ENCODE assay signal across 13 mouse cellular contexts in the genomic region with DNA sequence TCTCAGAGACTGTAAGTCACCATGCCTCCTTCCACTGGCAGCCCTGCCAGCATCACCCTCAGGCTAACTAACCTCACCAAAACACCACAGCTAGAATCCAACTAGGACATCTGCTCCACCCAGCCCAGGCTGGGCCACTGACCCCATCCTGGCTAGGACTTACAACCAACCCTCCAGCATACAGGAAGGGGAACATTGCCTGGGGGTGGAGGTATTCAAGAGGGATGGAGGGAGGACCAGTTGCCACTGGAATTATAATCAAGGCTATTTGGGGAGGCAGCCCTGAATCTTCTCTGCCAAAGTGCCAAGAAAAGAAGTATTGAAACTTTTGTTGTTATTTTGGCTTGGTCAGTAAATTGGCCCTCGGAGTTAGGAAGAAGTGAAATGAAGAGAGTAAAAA. TPM values are rescaled to one million over a fixed set of nuclear protein-coding genes. Genes with fewer than 3 reads are reported as not detected.
A peak's percentile ranks its signal among the peaks of the same experiment; 100 is the strongest.
DNase-seq lines count a peak whose midpoint lies in the region; ATAC-seq and TF ChIP-seq lines count a peak whose summit lies in the region.
"Had no signal": no experiment of that assay in that cellular context is flagged by ENCODE, and none has a peak within 500 bp of the region (broad histone marks: within the 10 kb centered on the region; RNA-seq: fewer than 3 reads in every experiment).

No protein-coding gene starts in this region.

- H3K4me2 ChIP-seq in hindbrain, embryonic 12.5 days (replicated peaks) = 0 out of 2 replicates have a peak overlapping the region, but pooled peaks have one; percentile 2
- H3K4me2 ChIP-seq in hindbrain, embryonic 11.5 days (replicated peaks; ENCODE audit: low read depth, low read length) = no peak overlapping the region
- peak overlapping the region; percentile 97; the same call in 1 of the 2 replicates for H3K4me2 ChIP-seq in lung, embryonic 15.5 days
- peak overlapping the region; percentile 96 for H3K4me2 ChIP-seq in myocyte (ENCODE audit: low read depth)

- peaks cover 3% of the 10 kb centered on the region for H3K79me2 ChIP-seq in myocyte (ENCODE audit: control insufficient read depth, insufficient read depth)
- no peaks in the 10 kb centered on the region for H3K79me2 ChIP-seq in heart, adult 2 months (replicated peaks; ENCODE audit: control insufficient read depth, insufficient read depth, low read length)

- no peak for DNase-seq in hindbrain, embryonic 11.5 days (ENCODE audit: low spot score)
- no peak for DNase-seq in lung, postnatal 14 days
- DNase-seq in embryonic facial prominence, embryonic 10.5 days (ENCODE audit: low spot score) = no peak
- DNase-seq in heart, adult 2 months = no peak
- DNase-seq: adrenal gland, adult 2 months; cerebellum, postnatal 36 days; kidney, postnatal 4 days; lung, postnatal 10 days; thymus, postnatal 36 days had no signal

- no peak overlapping the region for H3K27ac ChIP-seq in hindbrain, embryonic 12.5 days
- H3K27ac ChIP-seq in hindbrain, embryonic 11.5 days (ENCODE audit: low read depth, low read length) = no peak overlapping the region
- no peak overlapping the region for H3K27ac ChIP-seq in lung, embryonic 15.5 days
- H3K27ac ChIP-seq in embryonic facial prominence, embryonic 10.5 days (replicated peaks) = no peak overlapping the region
- no peak overlapping the region for H3K27ac ChIP-seq in heart, adult 2 months

- no peaks in the 10 kb centered on the region for H3K9me3 ChIP-seq in hindbrain, embryonic 12.5 days (replicated peaks)
- no peaks in the 10 kb centered on the region for H3K9me3 ChIP-seq in hindbrain, embryonic 11.5 days (ENCODE audit: control insufficient read depth, low read length)
- H3K9me3 ChIP-seq in lung, embryonic 15.5 days = no peaks in the 10 kb centered on the region
- H3K9me3 ChIP-seq in embryonic facial prominence, embryonic 10.5 days = no peaks in the 10 kb centered on the region

- H3K4me1 ChIP-seq in hindbrain, embryonic 12.5 days = peaks cover 18% of the 10 kb centered on the region
- peaks cover 12% of the 10 kb centered on the region; the same call in 1 of the 2 replicates for H3K4me1 ChIP-seq in hindbrain, embryonic 11.5 days (replicated peaks; ENCODE audit: control insufficient read depth, insufficient read depth, low read length)
- peaks cover 19% of the 10 kb centered on the region for H3K4me1 ChIP-seq in lung, embryonic 15.5 days
- peaks cover 66% of the 10 kb centered on the region for H3K4me1 ChIP-seq in embryonic facial prominence, embryonic 10.5 days
- peaks cover 4% of the 10 kb centered on the region for H3K4me1 ChIP-seq in heart, adult 2 months (ENCODE audit: control insufficient read depth, insufficient read depth, low read length)

- no peak overlapping the region for H3K9ac ChIP-seq in hindbrain, embryonic 12.5 days
- H3K9ac ChIP-seq in hindbrain, embryonic 11.5 days (ENCODE audit: low read depth, low read length) = no peak overlapping the region
- H3K9ac ChIP-seq in lung, embryonic 15.5 days = no peak overlapping the region
- no peak overlapping the region for H3K9ac ChIP-seq in heart, adult 2 months (ENCODE audit: low read depth, low read length)

- no peak overlapping the region for H3ac ChIP-seq in myocyte (ENCODE audit: control insufficient read depth, insufficient read length)

- WGBS in hindbrain, embryonic 12.5 days = 70% methylated on average over 1 of the region's 1 CpGs
- 61% methylated on average over 1 of the region's 1 CpGs for WGBS in hindbrain, embryonic 11.5 days
- WGBS in lung, embryonic 15.5 days = 55% methylated on average over 1 of the region's 1 CpGs
- WGBS in embryonic facial prominence, embryonic 10.5 days = 63% methylated on average over 1 of the region's 1 CpGs
- WGBS in heart, adult 2 months = 79% methylated on average over 1 of the region's 1 CpGs

- no peak for TF ChIP-seq EP300 in heart, adult 2 months (IDR thresholded peaks at IDR 0.05; ENCODE audit: insufficient read depth, low read depth, low read length)

- no peak overlapping the region for H3K4me3 ChIP-seq in hindbrain, embryonic 12.5 days
- H3K4me3 ChIP-seq in hindbrain, embryonic 11.5 days (ENCODE audit: low read depth, low read length) = no peak overlapping the region
- H3K4me3 ChIP-seq in lung, embryonic 15.5 days = no peak overlapping the region
- peak overlapping the region; percentile 67; the same call in 1 of the 2 replicates for H3K4me3 ChIP-seq in embryonic facial prominence, embryonic 10.5 days
- H3K4me3 ChIP-seq in myocyte = peak overlapping the region; percentile 48
- no peak overlapping the region for H3K4me3 ChIP-seq in heart, adult 2 months
- H3K4me3 ChIP-seq: erythroblast, embryonic 14.5 days had no signal

- ATAC-seq in hindbrain, embryonic 12.5 days (ENCODE audit: low FRiP score) = no peak
- ATAC-seq in hindbrain, embryonic 11.5 days (ENCODE audit: low FRiP score) = no peak
- ATAC-seq in lung, embryonic 15.5 days (ENCODE audit: borderline replicate concordance, extremely low read depth, low FRiP score, low TSS enrichment) = no peak

- no peak for TF ChIP-seq POLR2A in myocyte (IDR thresholded peaks at IDR 0.05; ENCODE audit: insufficient read length, low read depth)
- no peak for TF ChIP-seq POLR2A in heart, adult 2 months (IDR thresholded peaks at IDR 0.05; ENCODE audit: insufficient read depth, low read depth, low read length)

- peaks cover 80% of the 10 kb centered on the region for H3K27me3 ChIP-seq in hindbrain, embryonic 12.5 days
- H3K27me3 ChIP-seq in hindbrain, embryonic 11.5 days (ENCODE audit: control insufficient read depth, insufficient read depth, low read length) = peaks cover 69% of the 10 kb centered on the region
- H3K27me3 ChIP-seq in lung, embryonic 15.5 days = peaks cover 64% of the 10 kb centered on the region
- peaks cover 91% of the 10 kb centered on the region for H3K27me3 ChIP-seq in embryonic facial prominence, embryonic 10.5 days (replicated peaks; ENCODE audit: low read depth, poor library complexity, severe bottlenecking)
- no peaks in the 10 kb centered on the region for H3K27me3 ChIP-seq in myocyte (ENCODE audit: control insufficient read depth, insufficient read depth, insufficient read length)
- no peaks in the 10 kb centered on the region for H3K27me3 ChIP-seq in heart, adult 2 months (ENCODE audit: control insufficient read depth, insufficient read depth, low read length)

- H3K36me3 ChIP-seq in hindbrain, embryonic 12.5 days = no peaks in the 10 kb centered on the region
- H3K36me3 ChIP-seq in hindbrain, embryonic 11.5 days (ENCODE audit: control insufficient read depth, insufficient read depth, low read length) = no peaks in the 10 kb centered on the region
- no peaks in the 10 kb centered on the region for H3K36me3 ChIP-seq in lung, embryonic 15.5 days
- H3K36me3 ChIP-seq in embryonic facial prominence, embryonic 10.5 days (replicated peaks) = no peaks in the 10 kb centered on the region
- no peaks in the 10 kb centered on the region for H3K36me3 ChIP-seq in myocyte (ENCODE audit: control insufficient read depth, insufficient read depth)
- no peaks in the 10 kb centered on the region for H3K36me3 ChIP-seq in heart, adult 2 months (ENCODE audit: control insufficient read depth, insufficient read depth, low read length)

- TF ChIP-seq CTCF in heart, adult 2 months (IDR thresholded peaks at IDR 0.05) = no peak

- intact Hi-C loops in heart, adult 2 months (cut with DNase I) = no loop called here

TF ChIP-seq in myocyte, 11 proteins besides CTCF, POLR2A, EP300 and RAD21:
- no peak for TF ChIP-seq TCF3 (IDR thresholded peaks at IDR 0.05; ENCODE audit: insufficient read length, low read depth)
- no peak for TF ChIP-seq MYOG (IDR thresholded peaks at IDR 0.05; ENCODE audit: control insufficient read depth in 1 of 3, insufficient read depth in 1 of 3, insufficient read length in 2 of 3, low read depth in 2 of 3)
- TF ChIP-seq POLR2AphosphoS2 (IDR thresholded peaks at IDR 0.05; ENCODE audit: insufficient read length, low read depth) = no peak
- no peak for TF ChIP-seq E2F4 (IDR thresholded peaks at IDR 0.05; ENCODE audit: insufficient read depth)
- no peak for TF ChIP-seq MAX (IDR thresholded peaks at IDR 0.05; ENCODE audit: low read depth)
- TF ChIP-seq REST (IDR thresholded peaks at IDR 0.05; ENCODE audit: insufficient read depth, insufficient read length) = no peak
- no peak for TF ChIP-seq USF1 (IDR thresholded peaks at IDR 0.05; ENCODE audit: low read depth)
- TF ChIP-seq SRF (IDR thresholded peaks at IDR 0.05; ENCODE audit: control insufficient read depth, insufficient read length, low read depth) = no peak
- TF ChIP-seq TCF12 (IDR thresholded peaks at IDR 0.05; ENCODE audit: insufficient read depth, poor library complexity, severe bottlenecking) = no peak
- no peak for TF ChIP-seq CEBPB (IDR thresholded peaks at IDR 0.05; ENCODE audit: insufficient read depth, poor library complexity, severe bottlenecking)
- no peak for TF ChIP-seq MYOD1 (IDR thresholded peaks at IDR 0.05; ENCODE audit: control insufficient read depth in 1 of 3, insufficient read length in 2 of 3, low read depth in 2 of 3)

RNA-seq across cellular contexts. Expression of gene Etv4, which starts 2.0 kb away (rescaled TPM):
- polyA plus RNA-seq in hindbrain, embryonic 12.5 days (2016; fragmentation: Nextera tagmentation; extraction: Ambion mirVana) = 8.2 and 8.4 TPM in 2 replicates
- polyA plus RNA-seq in hindbrain, embryonic 11.5 days (2014; fragmentation: Nextera tagmentation; extraction: Ambion mirVana) = 4.6 and 5.7 TPM in 2 replicates
- polyA plus RNA-seq in lung, embryonic 15.5 days (2015; fragmentation: Nextera tagmentation; extraction: Ambion mirVana) = 12.5 and 12.9 TPM in 2 replicates
- 15.9 and 18.9 TPM in 2 replicates for polyA plus RNA-seq in embryonic facial prominence, embryonic 10.5 days (2016; fragmentation: Nextera tagmentation; extraction: Ambion mirVana)
- 21.2 TPM for polyA plus RNA-seq in myocyte (2012; fragmentation: generic; extraction: Trizol)
- total RNA-seq in heart, adult 2 months (2021) = not detected
- 0.59 and 0.61 TPM in 2 replicates for polyA plus RNA-seq in heart, adult 2 months (2012; rRNA removed)
- polyA plus RNA-seq: erythroblast, embryonic 14.5 days had no signal

RNA-seq across cellular contexts. Expression of gene Dhx8, which starts 50.4 kb away (rescaled TPM):
- polyA plus RNA-seq in hindbrain, embryonic 12.5 days (2016; fragmentation: Nextera tagmentation; extraction: Ambion mirVana) = 41.8 and 50.0 TPM in 2 replicates
- 37.0 and 39.9 TPM in 2 replicates for polyA plus RNA-seq in hindbrain, embryonic 11.5 days (2014; fragmentation: Nextera tagmentation; extraction: Ambion mirVana)
- polyA plus RNA-seq in lung, embryonic 15.5 days (2015; fragmentation: Nextera tagmentation; extraction: Ambion mirVana) = 29.0 and 31.2 TPM in 2 replicates
- 50.5 and 52.3 TPM in 2 replicates for polyA plus RNA-seq in embryonic facial prominence, embryonic 10.5 days (2016; fragmentation: Nextera tagmentation; extraction: Ambion mirVana)
- polyA plus RNA-seq in myocyte (2012; fragmentation: generic; extraction: Trizol) = 19.1 TPM
- total RNA-seq in heart, adult 2 months (2021) = 10 to 100 TPM; 16.0 to 17.1 TPM
- polyA plus RNA-seq in heart, adult 2 months (2012; rRNA removed) = 7.2 and 10.7 TPM in 2 replicates

Comparison
In these comparisons a context has a peak if more than half of its experiments do, and no peak if none do; other contexts are left out.
1. H3K4me3 ChIP-seq: peak in embryonic facial prominence, embryonic 10.5 days (single experiment) and myocyte (single experiment); none in hindbrain, embryonic 12.5 days (single experiment), hindbrain, embryonic 11.5 days (single experiment), lung, embryonic 15.5 days (single experiment) and heart, adult 2 months (single experiment).